ENCODE assay signal across 23 mouse cellular contexts in the genomic region with DNA sequence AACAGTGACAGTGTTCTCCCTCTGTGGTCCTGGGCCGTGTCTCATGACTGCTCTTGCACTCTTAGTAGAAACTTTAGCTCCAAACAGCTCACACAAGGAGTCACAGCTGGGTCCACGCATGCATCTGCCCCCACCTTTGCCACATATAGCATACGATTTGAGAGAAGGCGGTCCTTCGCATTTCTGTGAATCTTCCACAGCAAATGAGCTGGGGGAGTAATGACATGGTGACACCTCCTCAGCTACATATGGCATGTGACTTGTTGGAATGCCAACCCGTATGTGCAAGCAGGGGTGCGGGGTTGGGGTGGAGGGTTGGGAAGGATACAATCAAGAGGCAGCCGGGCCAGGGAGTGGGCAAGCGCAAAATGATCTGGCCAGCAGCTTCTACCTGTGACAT. TPM values are rescaled to one million over a fixed set of nuclear protein-coding genes. Genes with fewer than 3 reads are reported as not detected.
DNase-seq lines count a peak whose midpoint lies in the region; ATAC-seq and TF ChIP-seq lines count a peak whose summit lies in the region.
"Had no signal": no experiment of that assay in that cellular context is flagged by ENCODE, and none has a peak within 500 bp of the region (broad histone marks: within the 10 kb centered on the region; RNA-seq: fewer than 3 reads in every experiment).

No protein-coding gene starts in this region.

- no peaks in the 10 kb centered on the region for H3K79me2 ChIP-seq in MEL (ENCODE audit: control insufficient read depth, insufficient read depth, low read length, poor library complexity)

- no peak for TF ChIP-seq CTCF in left cerebral cortex, adult 2 months (IDR thresholded peaks at IDR 0.05)
- no peak for TF ChIP-seq CTCF in MEL (IDR thresholded peaks at IDR 0.05 in 2 of 3, conservative IDR thresholded peaks at IDR 0.05 in 1 of 3; ENCODE audit: control insufficient read depth in 1 of 3, insufficient read depth in 1 of 3, low read depth in 2 of 3, low read length in 3 of 3, poor library complexity in 1 of 3, severe bottlenecking in 1 of 3)

- DNase-seq in frontal cortex, adult 2 months (ENCODE audit: extremely low spot score in 1 of 2, low spot score in 1 of 2): peak; percentile 84 to 87
- no peak for DNase-seq in frontal cortex, postnatal 25 days (ENCODE audit: low spot score in 2 of 2)
- DNase-seq in left cerebral cortex, adult 2 months (ENCODE audit: extremely low spot score in 1 of 2, low spot score in 2 of 2): peak in 1 of 2 experiments; percentile 66
- DNase-seq in left cerebral cortex, postnatal 4 days: no peak
- DNase-seq in MEL (ENCODE audit: low read depth, low spot score): no peak
- DNase-seq in liver, embryonic 13.5 days: no peak
- no peak for DNase-seq in urinary bladder, postnatal 36 days (ENCODE audit: low spot score in 2 of 2)
- DNase-seq in embryo, embryonic 10.5 days (ENCODE audit: low spot score): no peak
- DNase-seq: adrenal gland, postnatal 10 days; cerebellum, adult 9-11 months; forebrain, postnatal 0 days; gastrocnemius, postnatal 25 days; heart, postnatal 10 days; kidney, adult 11 months; lung, adult 2 months; lung, postnatal 36 days; thymus, adult 18-20 months had no signal

- TF ChIP-seq POLR2A in MEL (IDR thresholded peaks at IDR 0.05; ENCODE audit: control insufficient read depth in 1 of 2, insufficient read depth in 1 of 2, low read depth in 1 of 2, low read length in 2 of 2, poor library complexity in 1 of 2): no peak

- H3K27me3 ChIP-seq in MEL (ENCODE audit: control insufficient read depth in 1 of 2, insufficient read depth in 2 of 2, low read length in 2 of 2): no peaks in the 10 kb centered on the region
- no peaks in the 10 kb centered on the region for H3K27me3 ChIP-seq in liver, embryonic 13.5 days
- H3K27me3 ChIP-seq: neural tube, embryonic 15.5 days had no signal

- ATAC-seq in liver, embryonic 13.5 days (ENCODE audit: low read depth): no peak
- ATAC-seq: activated CD4-positive, CD25-positive, alpha-beta regulatory T cell, adult 4 months; CD4-positive, CD25-positive, alpha-beta regulatory T cell, adult 4 months; forebrain, postnatal 0 days; midbrain, embryonic 16.5 days had no signal

- 86% methylated on average over 9 of the region's 9 CpGs for WGBS in liver, embryonic 13.5 days (ENCODE audit: insufficient replicate concordance)

- no peak for TF ChIP-seq RAD21 in MEL (IDR thresholded peaks at IDR 0.05; ENCODE audit: low read depth, low read length)

- H3K9ac ChIP-seq in MEL (ENCODE audit: control insufficient read depth, low read depth, low read length, poor library complexity, severe bottlenecking): no peak overlapping the region
- H3K9ac ChIP-seq in liver, embryonic 13.5 days: peak overlapping the region; percentile 57; the same call in 1 of the 2 replicates
- H3K9ac ChIP-seq: forebrain, postnatal 0 days; neural tube, embryonic 15.5 days had no signal

- peak overlapping the region; percentile 99 for H3K27ac ChIP-seq in left cerebral cortex, adult 2 months
- peak overlapping the region; percentile 84 for H3K27ac ChIP-seq in MEL (ENCODE audit: control insufficient read depth, low read depth, low read length)
- peak overlapping the region; percentile 90 for H3K27ac ChIP-seq in liver, embryonic 13.5 days
- H3K27ac ChIP-seq: kidney, postnatal 0 days; limb, embryonic 10.5 days; neural tube, embryonic 15.5 days had no signal

- no peak overlapping the region for H3K4me3 ChIP-seq in left cerebral cortex, adult 2 months
- no peak overlapping the region for H3K4me3 ChIP-seq in MEL (ENCODE audit: control insufficient read depth in 1 of 2, insufficient read depth in 1 of 2, low read depth in 2 of 2, low read length in 2 of 2)
- no peak overlapping the region for H3K4me3 ChIP-seq in liver, embryonic 13.5 days (replicated peaks)
- H3K4me3 ChIP-seq: limb, embryonic 10.5 days; neural tube, embryonic 15.5 days had no signal

- no peaks in the 10 kb centered on the region for H3K9me3 ChIP-seq in MEL (replicated peaks; ENCODE audit: insufficient read depth, low read length)
- H3K9me3 ChIP-seq in liver, embryonic 13.5 days (replicated peaks): no peaks in the 10 kb centered on the region
- H3K9me3 ChIP-seq: limb, embryonic 10.5 days; neural tube, embryonic 15.5 days had no signal

- H3K4me1 ChIP-seq in MEL (ENCODE audit: control insufficient read depth in 1 of 2, insufficient read depth in 2 of 2, low read length in 2 of 2): peaks cover 11 to 19% of the 10 kb centered on the region in 2 experiments
- peaks cover 50% of the 10 kb centered on the region for H3K4me1 ChIP-seq in liver, embryonic 13.5 days (replicated peaks)
- H3K4me1 ChIP-seq: limb, embryonic 10.5 days; neural tube, embryonic 15.5 days had no signal

- intact Hi-C loops in left cerebral cortex, adult 2 months (cut with DNase I): no loop called here
- intact Hi-C loops in left cerebral cortex, postnatal 4 days (cut with DNase I): no loop called here

- no peak for TF ChIP-seq EP300 in MEL (IDR thresholded peaks at IDR 0.05; ENCODE audit: low read depth in 1 of 2, low read length in 2 of 2)

- peak overlapping the region; percentile 55; the same call in 1 of the 2 replicates for H3K4me2 ChIP-seq in liver, embryonic 13.5 days
- H3K4me2 ChIP-seq: neural tube, embryonic 15.5 days had no signal

- H3K36me3 ChIP-seq in MEL (ENCODE audit: control insufficient read depth in 1 of 2, insufficient read depth in 2 of 2, low read length in 2 of 2): peaks cover 2 to 13% of the 10 kb centered on the region in 2 experiments; a peak in 3 of 4 replicates
- peaks cover 87% of the 10 kb centered on the region for H3K36me3 ChIP-seq in liver, embryonic 13.5 days

TF ChIP-seq in MEL, 35 proteins besides CTCF, POLR2A, EP300 and RAD21 (continues in another document):
- TF ChIP-seq MAFK (IDR thresholded peaks at IDR 0.05; ENCODE audit: borderline replicate concordance, low read depth, low read length) (no peak), POLR2AphosphoS5 (IDR thresholded peaks at IDR 0.05; ENCODE audit: borderline replicate concordance, low read depth, low read length) (no peak), NRF1 (IDR thresholded peaks at IDR 0.05; ENCODE audit: insufficient read depth, low read depth, low read length, poor library complexity, severe bottlenecking) (no peak), SMC3 (IDR thresholded peaks at IDR 0.05; ENCODE audit: low read depth, low read length) (no peak), GATA1 (IDR thresholded peaks at IDR 0.05; ENCODE audit: low read depth, low read length) (no peak), TAL1 (IDR thresholded peaks at IDR 0.05; ENCODE audit: low read length) (no peak), ZMIZ1 (IDR thresholded peaks at IDR 0.05; ENCODE audit: low read depth, low read length) (no peak), TBP (IDR thresholded peaks at IDR 0.05; ENCODE audit: low read depth, low read length) (no peak), UBTF (IDR thresholded peaks at IDR 0.05; ENCODE audit: borderline replicate concordance, insufficient read depth, low read depth, low read length) (no peak), SIN3A (IDR thresholded peaks at IDR 0.05; ENCODE audit: low read length) (no peak), MYC (IDR thresholded peaks at IDR 0.05; ENCODE audit: low read depth, low read length) (no peak), CHD2 (IDR thresholded peaks at IDR 0.05; ENCODE audit: low read length) (no peak), MAZ (IDR thresholded peaks at IDR 0.05; ENCODE audit: low read depth, low read length) (no peak)

RNA-seq across cellular contexts. Expression of gene Ddrgk1, which starts 7.9 kb away (rescaled TPM):
- 97.5 and 108 TPM in 2 replicates for polyA plus RNA-seq in frontal cortex, adult 2 months (2012; rRNA removed)
- total RNA-seq in left cerebral cortex, adult 2 months (2021): 100 to 1,000 TPM in 1 of 2 experiments, 10 to 100 TPM in 1; 96.3 to 106 TPM
- total RNA-seq in left cerebral cortex, postnatal 4 days (2021): 10 to 100 TPM; 56.3 to 68.9 TPM
- total RNA-seq in MEL (2012; rRNA removed): 44.7 and 52.7 TPM in 2 replicates
- 10 to 100 TPM in 1 of 2 experiments, not detected in 1; 73.6 TPM for polyA plus RNA-seq in MEL (2012; ENCODE audit: insufficient read depth in 1 of 2, insufficient read length in 2 of 2, low read depth in 1 of 2, low replicate concordance in 2 of 2, missing spikeins in 1 of 2)
- polyA plus RNA-seq in liver, embryonic 13.5 days (2015; fragmentation: Nextera tagmentation; extraction: Ambion mirVana): 41.7 and 43.6 TPM in 2 replicates

RNA-seq across cellular contexts. Expression of gene Itpa, which starts 10.9 kb away (rescaled TPM):
- polyA plus RNA-seq in frontal cortex, adult 2 months (2012; rRNA removed): 53.3 and 58.1 TPM in 2 replicates
- 10 to 100 TPM; 35.7 to 39.7 TPM for total RNA-seq in left cerebral cortex, adult 2 months (2021)
- 10 to 100 TPM; 48.3 to 48.7 TPM for total RNA-seq in left cerebral cortex, postnatal 4 days (2021)
- 130 and 137 TPM in 2 replicates for total RNA-seq in MEL (2012; rRNA removed)
- 100 to 1,000 TPM in 1 of 2 experiments, not detected in 1; 102 TPM for polyA plus RNA-seq in MEL (2012; ENCODE audit: insufficient read depth in 1 of 2, insufficient read length in 2 of 2, low read depth in 1 of 2, low replicate concordance in 2 of 2, missing spikeins in 1 of 2)
- polyA plus RNA-seq in liver, embryonic 13.5 days (2015; fragmentation: Nextera tagmentation; extraction: Ambion mirVana): 66.5 and 78.5 TPM in 2 replicates

RNA-seq across cellular contexts. Expression of gene Lzts3, which starts 13.9 kb away (rescaled TPM):
- polyA plus RNA-seq in frontal cortex, adult 2 months (2012; rRNA removed): 114 and 133 TPM in 2 replicates
- 100 to 1,000 TPM; 202 to 214 TPM for total RNA-seq in left cerebral cortex, adult 2 months (2021)
- 10 to 100 TPM; 29.0 to 34.9 TPM for total RNA-seq in left cerebral cortex, postnatal 4 days (2021)
- total RNA-seq in MEL (2012; rRNA removed): 1.9 and 2.1 TPM in 2 replicates
- polyA plus RNA-seq in MEL (2012; ENCODE audit: insufficient read depth in 1 of 2, insufficient read length in 2 of 2, low read depth in 1 of 2, low replicate concordance in 2 of 2, missing spikeins in 1 of 2): 1 to 10 TPM in 1 of 2 experiments, not detected in 1; 4.5 TPM
- 0.95 and 1.3 TPM in 2 replicates for polyA plus RNA-seq in liver, embryonic 13.5 days (2015; fragmentation: Nextera tagmentation; extraction: Ambion mirVana)

RNA-seq across cellular contexts. Expression of gene Ubox5, which starts 26.7 kb away (rescaled TPM):
- 9.8 and 11.2 TPM in 2 replicates for polyA plus RNA-seq in frontal cortex, adult 2 months (2012; rRNA removed)
- total RNA-seq in left cerebral cortex, adult 2 months (2021): 10 to 100 TPM; 10.0 to 12.5 TPM
- total RNA-seq in left cerebral cortex, postnatal 4 days (2021): 1 to 10 TPM; 8.8 to 9.1 TPM
- 5.1 and 5.4 TPM in 2 replicates for total RNA-seq in MEL (2012; rRNA removed)
- polyA plus RNA-seq in MEL (2012; ENCODE audit: insufficient read depth in 1 of 2, insufficient read length in 2 of 2, low read depth in 1 of 2, low replicate concordance in 2 of 2, missing spikeins in 1 of 2): 10 to 100 TPM in 1 of 2 experiments, not detected in 1; 11.2 TPM
- 6.2 and 6.5 TPM in 2 replicates for polyA plus RNA-seq in liver, embryonic 13.5 days (2015; fragmentation: Nextera tagmentation; extraction: Ambion mirVana)

RNA-seq across cellular contexts. Expression of gene Fastkd5, which starts 26.7 kb away (rescaled TPM):
- polyA plus RNA-seq in frontal cortex, adult 2 months (2012; rRNA removed): 3.8 TPM in 2 replicates
- 1 to 10 TPM; 7.9 to 8.7 TPM for total RNA-seq in left cerebral cortex, adult 2 months (2021)
- total RNA-seq in left cerebral cortex, postnatal 4 days (2021): 1 to 10 TPM; 7.8 to 9.7 TPM
- total RNA-seq in MEL (2012; rRNA removed): 13.6 and 15.3 TPM in 2 replicates
- 10 to 100 TPM in 1 of 2 experiments, not detected in 1; 11.7 TPM for polyA plus RNA-seq in MEL (2012; ENCODE audit: insufficient read depth in 1 of 2, insufficient read length in 2 of 2, low read depth in 1 of 2, low replicate concordance in 2 of 2, missing spikeins in 1 of 2)
- 12.0 and 16.8 TPM in 2 replicates for polyA plus RNA-seq in liver, embryonic 13.5 days (2015; fragmentation: Nextera tagmentation; extraction: Ambion mirVana)

Comparison
In these comparisons a context has a peak if more than half of its experiments do, and no peak if none do; other contexts are left out.
1. DNase-seq: peak in frontal cortex, adult 2 months (2 of 2); none in frontal cortex, postnatal 25 days (0 of 2), left cerebral cortex, postnatal 4 days (single experiment), MEL (single experiment), liver, embryonic 13.5 days (single experiment), urinary bladder, postnatal 36 days (0 of 2) and embryo, embryonic 10.5 days (single experiment).
2. Peak in every context shown above with its lines, with median percentiles within 50 percentile points of each other: H3K27ac ChIP-seq.